ENCODE assay signal across 21 mouse cellular contexts in genomic region chr17:56206986-56207674, GRCm38 (mm10). TPM values are rescaled to one million over a fixed set of nuclear protein-coding genes. Genes with fewer than 3 reads are reported as not detected.
DNase-seq lines count a peak whose midpoint lies in the region; ATAC-seq and TF ChIP-seq lines count a peak whose summit lies in the region.
"Had no signal": no experiment of that assay in that cellular context is flagged by ENCODE, and none has a peak within 500 bp of the region (broad histone marks: within the 10 kb centered on the region; RNA-seq: fewer than 3 reads in every experiment).

No protein-coding gene starts in this region.

- no peak for TF ChIP-seq EP300 in liver, postnatal 0 days (IDR thresholded peaks at IDR 0.05; ENCODE audit: low read depth)

- no peak for TF ChIP-seq POLR2A in liver, adult 2 months (IDR thresholded peaks at IDR 0.05; ENCODE audit: extremely low read depth, insufficient read depth, low read length)

- H3K4me1 ChIP-seq in liver, adult 2 months (ENCODE audit: control insufficient read depth, insufficient read depth, low read length) = peaks cover 52% of the 10 kb centered on the region
- H3K4me1 ChIP-seq in lung, embryonic 15.5 days = peaks cover 3% of the 10 kb centered on the region; the same call in 1 of the 2 replicates
- H3K4me1 ChIP-seq in liver, postnatal 0 days (ENCODE audit: insufficient read depth) = peaks cover 12% of the 10 kb centered on the region
- no peaks in the 10 kb centered on the region for H3K4me1 ChIP-seq in hindbrain, embryonic 12.5 days
- H3K4me1 ChIP-seq: embryonic facial prominence, embryonic 13.5 days; forebrain, embryonic 10.5 days; forebrain, embryonic 15.5 days; heart, embryonic 12.5 days; limb, embryonic 15.5 days; midbrain, embryonic 13.5 days had no signal

- no peaks in the 10 kb centered on the region for H3K9me3 ChIP-seq in lung, embryonic 15.5 days
- H3K9me3 ChIP-seq in liver, postnatal 0 days (ENCODE audit: low read length) = no peaks in the 10 kb centered on the region
- H3K9me3 ChIP-seq in hindbrain, embryonic 12.5 days (replicated peaks) = no peaks in the 10 kb centered on the region
- H3K9me3 ChIP-seq: embryonic facial prominence, embryonic 13.5 days; forebrain, embryonic 10.5 days; forebrain, embryonic 15.5 days; heart, embryonic 12.5 days; limb, embryonic 15.5 days; midbrain, embryonic 13.5 days had no signal

- H3K27ac ChIP-seq in liver, adult 2 months (replicated peaks; ENCODE audit: insufficient read depth, low read depth, low read length) = peak overlapping the region; percentile 75
- H3K27ac ChIP-seq in lung, embryonic 15.5 days = peak overlapping the region; percentile 51; the same call in 1 of the 2 replicates
- H3K27ac ChIP-seq in liver, postnatal 0 days (ENCODE audit: low read depth) = peak overlapping the region; percentile 67
- no peak overlapping the region for H3K27ac ChIP-seq in hindbrain, embryonic 12.5 days
- H3K27ac ChIP-seq: embryonic facial prominence, embryonic 13.5 days; forebrain, embryonic 10.5 days; forebrain, embryonic 15.5 days; hindbrain, embryonic 14.5 days; limb, embryonic 15.5 days; macrophage; midbrain, embryonic 13.5 days had no signal

- no peak for TF ChIP-seq CTCF in liver, adult 2 months (IDR thresholded peaks at IDR 0.05; ENCODE audit: low read depth, low read length)
- no peak for TF ChIP-seq CTCF in liver, postnatal 0 days (IDR thresholded peaks at IDR 0.05; ENCODE audit: low read depth)

- no peak overlapping the region for H3K4me3 ChIP-seq in liver, adult 2 months (ENCODE audit: insufficient read depth, low read depth, low read length)
- H3K4me3 ChIP-seq in lung, embryonic 15.5 days = no peak overlapping the region
- H3K4me3 ChIP-seq in liver, postnatal 0 days (ENCODE audit: low read depth, low read length) = no peak overlapping the region
- no peak overlapping the region for H3K4me3 ChIP-seq in hindbrain, embryonic 12.5 days
- H3K4me3 ChIP-seq: embryonic facial prominence, embryonic 13.5 days; forebrain, embryonic 10.5 days; forebrain, embryonic 15.5 days; heart, embryonic 12.5 days; limb, embryonic 15.5 days; midbrain, embryonic 13.5 days had no signal

- H3K79me2 ChIP-seq in liver, adult 2 months (ENCODE audit: control insufficient read depth, insufficient read depth, low read length) = no peaks in the 10 kb centered on the region; the same call in 1 of the 2 replicates

- H3K4me2 ChIP-seq in lung, embryonic 15.5 days = no peak overlapping the region
- no peak overlapping the region for H3K4me2 ChIP-seq in liver, postnatal 0 days (ENCODE audit: low read depth, low read length)
- no peak overlapping the region for H3K4me2 ChIP-seq in hindbrain, embryonic 12.5 days (replicated peaks)
- H3K4me2 ChIP-seq: embryonic facial prominence, embryonic 13.5 days; forebrain, embryonic 15.5 days; heart, embryonic 12.5 days; hindbrain, embryonic 14.5 days; limb, embryonic 15.5 days; midbrain, embryonic 13.5 days had no signal

- WGBS in liver, adult 2 months = 47% methylated on average over 6 of the region's 6 CpGs
- WGBS in lung, embryonic 15.5 days = 77% methylated on average over 6 of the region's 6 CpGs
- WGBS in liver, postnatal 0 days (ENCODE audit: insufficient replicate concordance) = 65% methylated on average over 6 of the region's 6 CpGs
- WGBS in hindbrain, embryonic 12.5 days = 90% methylated on average over 6 of the region's 6 CpGs

- no peak for ATAC-seq in lung, embryonic 15.5 days (ENCODE audit: borderline replicate concordance, extremely low read depth, low FRiP score, low TSS enrichment)
- ATAC-seq in liver, postnatal 0 days = no peak
- no peak for ATAC-seq in cerebellum, adult (ENCODE audit: insufficient number of reproducible peaks, low FRiP score, low TSS enrichment)
- no peak for ATAC-seq in hindbrain, embryonic 12.5 days (ENCODE audit: low FRiP score)
- ATAC-seq: forebrain, embryonic 15.5 days; midbrain, embryonic 13.5 days had no signal

- H3K36me3 ChIP-seq in liver, adult 2 months (ENCODE audit: control insufficient read depth, insufficient read depth, low read length) = peaks cover 7% of the 10 kb centered on the region; the same call in 1 of the 2 replicates
- peaks cover 91% of the 10 kb centered on the region for H3K36me3 ChIP-seq in lung, embryonic 15.5 days
- H3K36me3 ChIP-seq in liver, postnatal 0 days (replicated peaks; ENCODE audit: insufficient read depth, low read length) = peaks cover 67% of the 10 kb centered on the region
- H3K36me3 ChIP-seq in hindbrain, embryonic 12.5 days = peaks cover 95% of the 10 kb centered on the region

- H3K27me3 ChIP-seq in liver, adult 2 months (ENCODE audit: control insufficient read depth, insufficient read depth, low read length) = no peaks in the 10 kb centered on the region
- H3K27me3 ChIP-seq in lung, embryonic 15.5 days = no peaks in the 10 kb centered on the region
- no peaks in the 10 kb centered on the region for H3K27me3 ChIP-seq in liver, postnatal 0 days (ENCODE audit: insufficient read depth, low read length)
- no peaks in the 10 kb centered on the region for H3K27me3 ChIP-seq in hindbrain, embryonic 12.5 days
- H3K27me3 ChIP-seq: embryonic facial prominence, embryonic 13.5 days; forebrain, embryonic 15.5 days; heart, embryonic 12.5 days; limb, embryonic 15.5 days; midbrain, embryonic 13.5 days had no signal

- no peak for DNase-seq in liver, adult 2 months (ENCODE audit: extremely low read depth, low read depth, low spot score)
- DNase-seq in liver = no peak
- no peak for DNase-seq in lung, postnatal 10 days
- no peak for DNase-seq in liver, postnatal 0 days
- DNase-seq: adrenal gland, postnatal 36 days; cerebellum, adult 8-10 months; cerebellum, postnatal 36 days; gastrocnemius, postnatal 25 days; heart, postnatal 4 days; left cerebral cortex, postnatal 4 days had no signal

- H3K9ac ChIP-seq in liver, adult 2 months (ENCODE audit: low read depth, low read length) = no peak overlapping the region
- H3K9ac ChIP-seq in lung, embryonic 15.5 days = no peak overlapping the region
- no peak overlapping the region for H3K9ac ChIP-seq in liver, postnatal 0 days (replicated peaks)
- H3K9ac ChIP-seq in hindbrain, embryonic 12.5 days = no peak overlapping the region
- H3K9ac ChIP-seq: embryonic facial prominence, embryonic 13.5 days; forebrain, embryonic 15.5 days; hindbrain, embryonic 14.5 days; limb, embryonic 15.5 days; midbrain, embryonic 13.5 days had no signal

RNA-seq across cellular contexts. Expression of gene Dpp9, which starts 11.6 kb away (rescaled TPM):
- 10.7 and 20.1 TPM in 2 replicates for total RNA-seq in liver, adult 2 months (2014; rRNA removed)
- 55.4 and 60.3 TPM in 2 replicates for polyA plus RNA-seq in liver, adult 2 months (2012; rRNA removed)
- polyA plus RNA-seq in lung, embryonic 15.5 days (2015; fragmentation: Nextera tagmentation; extraction: Ambion mirVana) = 37.1 and 37.6 TPM in 2 replicates
- polyA plus RNA-seq in liver, postnatal 0 days (2015; fragmentation: Nextera tagmentation; extraction: Ambion mirVana) = 10.2 and 12.1 TPM in 2 replicates
- polyA plus RNA-seq in hindbrain, embryonic 12.5 days (2016; fragmentation: Nextera tagmentation; extraction: Ambion mirVana) = 38.7 and 39.2 TPM in 2 replicates

RNA-seq across cellular contexts. Expression of gene Mydgf, which starts 23.4 kb away (rescaled TPM):
- 89.4 and 91.1 TPM in 2 replicates for total RNA-seq in liver, adult 2 months (2014; rRNA removed)
- polyA plus RNA-seq in liver, adult 2 months (2012; rRNA removed) = 81.1 and 86.0 TPM in 2 replicates
- polyA plus RNA-seq in lung, embryonic 15.5 days (2015; fragmentation: Nextera tagmentation; extraction: Ambion mirVana) = 103 TPM in 2 replicates
- 45.8 and 49.8 TPM in 2 replicates for polyA plus RNA-seq in liver, postnatal 0 days (2015; fragmentation: Nextera tagmentation; extraction: Ambion mirVana)
- polyA plus RNA-seq in hindbrain, embryonic 12.5 days (2016; fragmentation: Nextera tagmentation; extraction: Ambion mirVana) = 59.2 and 63.0 TPM in 2 replicates

RNA-seq across cellular contexts. Expression of gene Tnfaip8l1, which starts 44.9 kb away (rescaled TPM):
- 16.2 and 20.9 TPM in 2 replicates for total RNA-seq in liver, adult 2 months (2014; rRNA removed)
- polyA plus RNA-seq in liver, adult 2 months (2012; rRNA removed) = 21.8 and 25.5 TPM in 2 replicates
- polyA plus RNA-seq in lung, embryonic 15.5 days (2015; fragmentation: Nextera tagmentation; extraction: Ambion mirVana) = 15.3 and 18.3 TPM in 2 replicates
- polyA plus RNA-seq in liver, postnatal 0 days (2015; fragmentation: Nextera tagmentation; extraction: Ambion mirVana) = 2.8 and 3.3 TPM in 2 replicates
- polyA plus RNA-seq in hindbrain, embryonic 12.5 days (2016; fragmentation: Nextera tagmentation; extraction: Ambion mirVana) = 8.4 and 8.9 TPM in 2 replicates

RNA-seq across cellular contexts. Expression of gene Fem1a, which starts 49.5 kb away (rescaled TPM):
- 11.5 and 12.1 TPM in 2 replicates for total RNA-seq in liver, adult 2 months (2014; rRNA removed)
- 16.6 and 18.9 TPM in 2 replicates for polyA plus RNA-seq in liver, adult 2 months (2012; rRNA removed)
- polyA plus RNA-seq in lung, embryonic 15.5 days (2015; fragmentation: Nextera tagmentation; extraction: Ambion mirVana) = 11.7 and 13.3 TPM in 2 replicates
- 5.1 and 5.2 TPM in 2 replicates for polyA plus RNA-seq in liver, postnatal 0 days (2015; fragmentation: Nextera tagmentation; extraction: Ambion mirVana)
- polyA plus RNA-seq in hindbrain, embryonic 12.5 days (2016; fragmentation: Nextera tagmentation; extraction: Ambion mirVana) = 19.5 and 19.8 TPM in 2 replicates
